Mouse (Mus musculus) heart, adult 2 months (tissue): ENCODE results near the gene Rbfox2. TPM values are rescaled to one million over a fixed set of nuclear protein-coding genes. Genes with fewer than 3 reads are reported as not detected.

Experiments
- DNase-seq, 2 experiments: peaks; one replicate each; pipeline ENCODE4 v3.0.0; 2021
- H3K27ac ChIP-seq: fragments of 200-600 bp; 2 replicates; pipeline ENCODE4 v1.8.1; 2022
- H3K27me3 ChIP-seq: fragments of 200-500 bp; 2 replicates; pipeline ENCODE4 v1.6.1; 2012; ENCODE audit warnings: mild to moderate bottlenecking, low read length, inconsistent platforms, mixed read lengths; ENCODE audit not compliant: control insufficient read depth, insufficient read depth
- H3K36me3 ChIP-seq: fragments of 200-500 bp; 2 replicates; pipeline ENCODE4 v1.6.1; 2012; ENCODE audit warnings: low read length, inconsistent platforms; ENCODE audit not compliant: control insufficient read depth, insufficient read depth
- H3K4me1 ChIP-seq: fragments of 200-500 bp; 2 replicates; pipeline ENCODE4 v1.6.1; 2011; ENCODE audit warnings: low read length; ENCODE audit not compliant: control insufficient read depth, insufficient read depth
- H3K4me3 ChIP-seq: fragments of 200-600 bp; 2 replicates; pipeline ENCODE4 v1.8.1; 2022
- H3K79me2 ChIP-seq: fragments of 200-500 bp; replicated peaks from 2 replicates; pipeline ENCODE4 v1.6.1; 2012; ENCODE audit warnings: mild to moderate bottlenecking, inconsistent platforms, low read length, moderate library complexity, mixed read lengths; ENCODE audit not compliant: control insufficient read depth, insufficient read depth
- H3K9ac ChIP-seq: fragments of 200-500 bp; 2 replicates; pipeline ENCODE4 v1.6.1; 2012; ENCODE audit warnings: low read depth, mild to moderate bottlenecking, control low read depth, inconsistent platforms, low read length, mixed read lengths
- CTCF ChIP-seq: fragments of 200-600 bp; IDR thresholded peaks from 2 replicates; pipeline ENCODE4 v1.8.1; 2022; ENCODE audit warnings: antibody characterized with exemption, mild to moderate bottlenecking, moderate library complexity
- EP300 ChIP-seq: fragments of 200-500 bp; IDR thresholded peaks from 2 replicates; pipeline ENCODE4 v1.6.1; 2011; ENCODE audit warnings: low read depth, low read length, control low read depth; ENCODE audit not compliant: insufficient read depth
- POLR2A ChIP-seq: fragments of 200-500 bp; IDR thresholded peaks from 2 replicates; pipeline ENCODE4 v1.6.1; 2011; ENCODE audit warnings: mild to moderate bottlenecking, low read depth, low read length, control low read depth; ENCODE audit not compliant: insufficient read depth
- whole genome bisulfite sequencing: fragments of 180-500 bp; shearing (Covaris S2); methylation state at CpG from one replicate; pipeline ENCODE4 v1.1.7; 2018; 5-methylcytosine and 5-hydroxymethylcytosine counted together
- intact Hi-C: fragments of 180-260 bp; cut with DNase I; formaldehyde crosslinking; loops from one replicate; pipeline ENCODE4 v1.15.1; 2025
- polyA plus RNA-seq: library from polyadenylated mRNA; depleted of rRNA; stranded (reverse); fragments of >200 nt; gene quantifications from 2 replicates; pipeline ENCODE4 v1.2.3, GENCODE M21; 2012
- total RNA-seq, 2 experiments: library from RNA; stranded (reverse); gene quantifications; 2 replicates each; pipeline ENCODE4 v1.2.3; 2021

Rbfox2 gene
- total and polyA plus RNA-seq, 3 experiments: 86.0 to 110 (median 106) TPM

- peaks cover 8% of the 10 kb centered on the region for H3K4me1 ChIP-seq
- H3K79me2 ChIP-seq: peaks cover 1% of the 10 kb centered on the region
- intact Hi-C loops: no loop called here
- peak; percentile 67 to 68 for DNase-seq
- 22% methylated on average over 3 of the region's 3 CpGs for WGBS
- H3K27me3 ChIP-seq: no peaks in the 10 kb centered on the region
- H3K36me3 ChIP-seq: peaks cover 3% of the 10 kb centered on the region
- TF ChIP-seq POLR2A: no peak
- TF ChIP-seq EP300: no peak
- TF ChIP-seq CTCF: no peak
- no peak overlapping the region for H3K4me3 ChIP-seq
- peak overlapping the region; percentile 4; the same call in 1 of the 2 replicates for H3K27ac ChIP-seq
- no peak overlapping the region for H3K9ac ChIP-seq
Measured at GRCm38 (mm10) chr15:77156525-77156924, 150.3 kb downstream of the Rbfox2 start.

GRCm38 (mm10) chr15:77154248-77154785 is 152.5 kb downstream of the Rbfox2 start:
- DNase-seq: no peak
- H3K4me3 ChIP-seq: no peak overlapping the region
- intact Hi-C loops: loop anchor here (5.0 kb wide), 2 partner anchors 48 to 203 kb away; no protein-coding TSS in a partner anchor
- peak overlapping the region; percentile 84 for H3K27ac ChIP-seq
- peaks cover 16% of the 10 kb centered on the region for H3K4me1 ChIP-seq
- H3K79me2 ChIP-seq: no peaks in the 10 kb centered on the region
- no peak for TF ChIP-seq EP300
- TF ChIP-seq CTCF: no peak
- TF ChIP-seq POLR2A: no peak
- H3K36me3 ChIP-seq: peaks cover 7% of the 10 kb centered on the region
- WGBS: 61% methylated on average over 10 of the region's 10 CpGs
- no peak overlapping the region for H3K9ac ChIP-seq
- no peaks in the 10 kb centered on the region for H3K27me3 ChIP-seq

GRCm38 (mm10) chr15:77153625-77154024 is 153.2 kb downstream of the Rbfox2 start:
- H3K4me1 ChIP-seq: peaks cover 18% of the 10 kb centered on the region
- intact Hi-C loops: loop anchor here (5.0 kb wide), 2 partner anchors 49 to 204 kb away; no protein-coding TSS in a partner anchor

GRCm38 (mm10) chr15:77153088-77153546 is 153.7 kb downstream of the Rbfox2 start:
- TF ChIP-seq POLR2A: no peak
- TF ChIP-seq CTCF: no peak
- no peak for TF ChIP-seq EP300
- WGBS: 0% methylated on average over 3 of the region's 3 CpGs
- Histone ChIP-seq H3K27ac (peak overlapping the region; percentile 84), H3K36me3 (peaks cover 7% of the 10 kb centered on the region), H3K79me2 (peaks cover 2% of the 10 kb centered on the region; the same call in 1 of the 2 replicates), H3K27me3 (no peaks in the 10 kb centered on the region), H3K9ac (peak overlapping the region; percentile 52), H3K4me1 (peaks cover 18% of the 10 kb centered on the region), H3K4me3 (peak overlapping the region; percentile 53)
- DNase-seq: peak; percentile 35 to 37
- intact Hi-C loops: loop anchor here (5.0 kb wide), 2 partner anchors 49 to 204 kb away; no protein-coding TSS in a partner anchor

More at GRCm38 (mm10) chr15:77153625-77154024, 153.2 kb downstream of the Rbfox2 start:
- Histone ChIP-seq H3K36me3 (peaks cover 7% of the 10 kb centered on the region), H3K27me3 (no peaks in the 10 kb centered on the region), H3K4me3 (peak overlapping the region; percentile 53), H3K79me2 (peaks cover 2% of the 10 kb centered on the region; the same call in 1 of the 2 replicates), H3K9ac (peak overlapping the region; percentile 39), H3K27ac (peak overlapping the region; percentile 84)
- 4% methylated on average over 12 of the region's 12 CpGs for WGBS
- TF ChIP-seq CTCF (peak; percentile 36), POLR2A (peak; percentile 36; the same call in 1 of the 2 replicates), EP300 (peak; percentile 63; the same call in 1 of the 2 replicates)
- peak; percentile 77 to 85 for DNase-seq

- intact Hi-C loops: loop anchor here (5.0 kb wide), 2 partner anchors 50 to 205 kb away; no protein-coding TSS in a partner anchor
- 4% methylated on average over 19 of the region's 19 CpGs for WGBS
- peaks cover 9% of the 10 kb centered on the region for H3K36me3 ChIP-seq
- H3K79me2 ChIP-seq: peaks cover 5% of the 10 kb centered on the region
- peak in 1 of 2 experiments; percentile 42 for DNase-seq
- H3K4me1 ChIP-seq: peaks cover 18% of the 10 kb centered on the region
- H3K4me3 ChIP-seq: peak overlapping the region; percentile 53
- H3K9ac ChIP-seq: peak overlapping the region; percentile 52
- TF ChIP-seq POLR2A: no peak
- peak; percentile 30 for TF ChIP-seq CTCF
- H3K27ac ChIP-seq: peak overlapping the region; percentile 84
- H3K27me3 ChIP-seq: no peaks in the 10 kb centered on the region
Measured at GRCm38 (mm10) chr15:77152336-77153087, 154.3 kb downstream of the Rbfox2 start.

- no peak for TF ChIP-seq EP300
- TF ChIP-seq CTCF: no peak
- no peak for TF ChIP-seq POLR2A
- peaks cover 7% of the 10 kb centered on the region for H3K79me2 ChIP-seq
- peak overlapping the region; percentile 70; the same call in 1 of the 2 replicates for H3K27ac ChIP-seq
- WGBS: 19% methylated on average over 4 of the region's 4 CpGs
- intact Hi-C loops: loop anchor here (2.0 to 5.0 kb wide), 3 partner anchors 50 to 205 kb away; no protein-coding TSS in a partner anchor
- H3K4me3 ChIP-seq: no peak overlapping the region; the same call in 1 of the 2 replicates
- H3K4me1 ChIP-seq: peaks cover 21% of the 10 kb centered on the region
- no peaks in the 10 kb centered on the region for H3K27me3 ChIP-seq
- no peak for DNase-seq
- H3K9ac ChIP-seq: no peak overlapping the region
- peaks cover 9% of the 10 kb centered on the region for H3K36me3 ChIP-seq
Measured at GRCm38 (mm10) chr15:77151816-77152215, 155.0 kb downstream of the Rbfox2 start.
